Mouse (Mus musculus) neural tube, embryonic 14.5 days (tissue): ENCODE data around the gene Nos2. TPM values are rescaled to one million over a fixed set of nuclear protein-coding genes. Genes with fewer than 3 reads are reported as not detected.
"Not testable (repeated sequence)": the region's sequence is repeated elsewhere in the genome, so short reads cannot be mapped to it uniquely, and the experiment has no call there.

Source experiments
- ATAC-seq: fragments of 200-750 bp; cut with Nextera tagmentation; 2 replicates; pipeline ENCODE4 v1.8.0; 2017; ENCODE audit warnings: low read depth, mild to moderate bottlenecking, moderate TSS enrichment, moderate library complexity
- H3K27ac ChIP-seq: fragments of 300-500 bp; sonication (generic); 2 replicates; pipeline ENCODE4 v1.5.1; 2014; ENCODE audit warnings: low read depth, mild to moderate bottlenecking, control low read depth, low read length, moderate library complexity, mixed read lengths
- H3K27me3 ChIP-seq: fragments of 300-500 bp; sonication (generic); 2 replicates; pipeline ENCODE4 v1.6.1; 2014; ENCODE audit warnings: low read length; ENCODE audit not compliant: control insufficient read depth, insufficient read depth
- H3K36me3 ChIP-seq: fragments of 300-500 bp; sonication (generic); 2 replicates; pipeline ENCODE4 v1.6.1; 2014; ENCODE audit warnings: low read length, mixed read lengths; ENCODE audit not compliant: control insufficient read depth, insufficient read depth
- H3K4me1 ChIP-seq: fragments of 300-500 bp; sonication (generic); 2 replicates; pipeline ENCODE4 v1.6.1; 2014; ENCODE audit warnings: low read length; ENCODE audit not compliant: control insufficient read depth, insufficient read depth
- H3K4me2 ChIP-seq: fragments of 300-500 bp; sonication (generic); 2 replicates; pipeline ENCODE4 v1.6.1; 2014; ENCODE audit warnings: mild to moderate bottlenecking, low read depth, low read length, control low read depth
- H3K4me3 ChIP-seq: fragments of 300-500 bp; sonication (generic); 2 replicates; pipeline ENCODE4 v1.5.1; 2014; ENCODE audit warnings: low read depth, low read length, control low read depth, mixed read lengths
- H3K9ac ChIP-seq: fragments of 300-500 bp; sonication (generic); replicated peaks from 2 replicates; pipeline ENCODE4 v1.6.1; 2014; ENCODE audit warnings: low read depth, mild to moderate bottlenecking, control low read depth, low read length, mixed read lengths
- H3K9me3 ChIP-seq: fragments of 300-500 bp; sonication (generic); 2 replicates; pipeline ENCODE4 v1.6.1; 2016; ENCODE audit warnings: low read length; ENCODE audit not compliant: control insufficient read depth
- WGBS: fragments of 180-500 bp; shearing (Covaris S2); extraction: QIAGEN DNeasy Blood & Tissue Kit; methylation state at CpG from one replicate; pipeline ENCODE4 v1.1.7; 2014; 5-methylcytosine and 5-hydroxymethylcytosine counted together
- polyA plus RNA-seq: library from polyadenylated mRNA; unstranded; fragments of >200 nt; fragmentation: Nextera tagmentation; extraction: Ambion mirVana; gene quantifications from 2 replicates; pipeline ENCODE4 v1.2.1, GENCODE M21; 2014

The Nos2 gene
- polyA plus RNA-seq, 1 experiment from 2014 or later: 0.35 TPM

GRCm38 (mm10) chr11:78982042-78982441 is 61.5 kb downstream of the Nos2 start:
- no peaks in the 10 kb centered on the region for H3K27me3 ChIP-seq
- H3K4me2 ChIP-seq: no peak overlapping the region
- no peaks in the 10 kb centered on the region for H3K9me3 ChIP-seq
- no peak for ATAC-seq
- H3K27ac ChIP-seq: no peak overlapping the region
- WGBS: 91% methylated on average over 2 of the region's 2 CpGs
- H3K36me3 ChIP-seq: no peaks in the 10 kb centered on the region
- no peaks in the 10 kb centered on the region for H3K4me1 ChIP-seq
- no peak overlapping the region for H3K4me3 ChIP-seq
- H3K9ac ChIP-seq: no peak overlapping the region

- Histone ChIP-seq H3K4me3 (no peak overlapping the region), H3K9me3 (no peaks in the 10 kb centered on the region), H3K27ac (no peak overlapping the region), H3K36me3 (no peaks in the 10 kb centered on the region), H3K4me2 (no peak overlapping the region), H3K4me1 (no peaks in the 10 kb centered on the region), H3K9ac (no peak overlapping the region), H3K27me3 (no peaks in the 10 kb centered on the region)
- 85% methylated on average over 12 of the region's 12 CpGs for WGBS
- no peak for ATAC-seq
Measured at GRCm38 (mm10) chr11:78982513-78983291, 62.1 kb downstream of the Nos2 start.

DNA sequence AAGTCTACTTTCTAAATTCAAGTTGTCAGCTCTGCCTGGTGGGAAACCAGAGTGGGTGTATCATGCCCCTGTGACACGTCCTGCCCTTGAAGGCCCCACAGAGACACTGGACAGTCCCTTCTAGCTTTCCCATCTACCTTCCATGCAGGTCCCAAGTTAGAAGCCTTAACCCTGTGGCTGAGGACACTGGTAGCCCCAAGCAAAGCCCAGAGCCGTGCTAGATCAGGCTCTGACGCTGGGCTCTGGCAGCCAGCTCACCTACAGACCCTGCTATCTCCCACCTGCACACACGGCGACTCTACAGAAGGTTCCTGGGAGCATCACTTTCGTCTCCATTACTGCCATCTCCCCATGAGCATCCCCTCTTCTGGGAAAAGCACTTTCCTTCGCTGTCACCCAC is 63.0 kb downstream of the Nos2 start:
- Histone ChIP-seq H3K27ac (no peak overlapping the region), H3K4me3 (no peak overlapping the region), H3K4me2 (no peak overlapping the region), H3K4me1 (no peaks in the 10 kb centered on the region), H3K9me3 (no peaks in the 10 kb centered on the region), H3K36me3 (no peaks in the 10 kb centered on the region), H3K9ac (no peak overlapping the region), H3K27me3 (no peaks in the 10 kb centered on the region)
- 84% methylated on average over 7 of the region's 7 CpGs for WGBS
- no peak for ATAC-seq

GRCm38 (mm10) chr11:78984483-78985177 is 64.0 kb downstream of the Nos2 start, which contains the start of gene Lgals9:
Gene Lgals9, minus strand, starts transcription at chr11:78984946.
- ATAC-seq: no peak
- Histone ChIP-seq H3K9me3 (no peaks in the 10 kb centered on the region), H3K36me3 (no peaks in the 10 kb centered on the region), H3K4me2 (no peak within 1 kb of the TSS), H3K27me3 (no peaks in the 10 kb centered on the region), H3K27ac (no peak within 1 kb of the TSS), H3K4me3 (no peak within 1 kb of the TSS), H3K4me1 (no peaks in the 10 kb centered on the region), H3K9ac (no peak within 1 kb of the TSS; the same call in 1 of the 2 replicates)
- 68% methylated on average over 10 of the region's 10 CpGs for WGBS

DNA sequence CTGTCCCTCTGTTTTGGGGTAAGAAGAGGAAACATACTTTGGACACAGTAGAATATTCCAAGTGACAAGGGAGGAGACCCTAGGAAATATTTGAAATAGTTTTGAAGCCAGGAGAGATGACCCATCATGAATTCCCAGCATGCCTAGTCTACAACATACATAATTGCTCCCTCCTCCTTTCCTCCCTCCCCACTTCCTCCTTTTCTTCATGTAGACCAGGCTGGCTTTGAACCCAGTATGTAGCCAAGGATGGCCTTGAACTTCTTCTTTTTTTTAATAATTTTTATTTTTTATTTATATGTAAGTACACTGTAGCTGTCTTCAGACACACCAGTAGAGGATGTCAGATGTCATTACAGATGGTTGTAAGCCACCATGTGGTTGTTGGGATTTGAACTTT is 64.9 kb downstream of the Nos2 start:
- no peaks in the 10 kb centered on the region for H3K9me3 ChIP-seq
- no peaks in the 10 kb centered on the region for H3K4me1 ChIP-seq
- no peak overlapping the region for H3K4me3 ChIP-seq
- H3K27me3 ChIP-seq: no peaks in the 10 kb centered on the region
- no peak overlapping the region for H3K4me2 ChIP-seq
- H3K36me3 ChIP-seq: no peaks in the 10 kb centered on the region
- no peak overlapping the region for H3K27ac ChIP-seq
- H3K9ac ChIP-seq: no peak overlapping the region
- no peak for ATAC-seq

GRCm38 (mm10) chr11:78986311-78987002 is 65.9 kb downstream of the Nos2 start:
- WGBS: 93% methylated on average over 10 of the region's 10 CpGs
- ATAC-seq: no peak
- H3K4me2 ChIP-seq: no peak overlapping the region

GRCm38 (mm10) chr11:78989206-78989605 is 68.6 kb downstream of the Nos2 start:
- not testable (repeated sequence) for H3K27me3 ChIP-seq, H3K4me2 ChIP-seq, H3K27ac ChIP-seq, H3K4me1 ChIP-seq, H3K9ac ChIP-seq, ATAC-seq, H3K4me3 ChIP-seq, H3K36me3 ChIP-seq, H3K9me3 ChIP-seq
- 94% methylated on average over 11 of the region's 11 CpGs for WGBS

More at GRCm38 (mm10) chr11:78986311-78987002, 65.9 kb downstream of the Nos2 start:
- Histone ChIP-seq H3K27me3 (no peaks in the 10 kb centered on the region), H3K36me3 (no peaks in the 10 kb centered on the region), H3K4me1 (no peaks in the 10 kb centered on the region), H3K9me3 (no peaks in the 10 kb centered on the region), H3K9ac (no peak overlapping the region), H3K4me3 (no peak overlapping the region), H3K27ac (no peak overlapping the region)

GRCm38 (mm10) chr11:78990096-78990495 is 69.5 kb downstream of the Nos2 start:
- H3K4me3 ChIP-seq: no peak overlapping the region
- no peak overlapping the region for H3K4me2 ChIP-seq
- no peaks in the 10 kb centered on the region for H3K4me1 ChIP-seq
- 91% methylated on average over 9 of the region's 9 CpGs for WGBS
- H3K36me3 ChIP-seq: no peaks in the 10 kb centered on the region
- no peak overlapping the region for H3K27ac ChIP-seq
- H3K27me3 ChIP-seq: no peaks in the 10 kb centered on the region
- no peak for ATAC-seq
- H3K9me3 ChIP-seq: no peaks in the 10 kb centered on the region
- H3K9ac ChIP-seq: no peak overlapping the region
